Mouse (Mus musculus) stomach, postnatal 0 days (tissue): ENCODE data around the gene Sptbn1. TPM values are rescaled to one million over a fixed set of nuclear protein-coding genes. Genes with fewer than 3 reads are reported as not detected.

Source experiments
- ATAC-seq: fragments of 200-750 bp; cut with Nextera tagmentation; 2 replicates; pipeline ENCODE4 v1.8.0; 2017; ENCODE audit not compliant: low FRiP score, low TSS enrichment
- DNase-seq: peaks from one replicate; pipeline ENCODE4 v3.0.0-alpha.2; 2016; ENCODE audit warnings: low spot score
- H3K27ac ChIP-seq: fragments of 300-500 bp; sonication (generic); replicated peaks from 2 replicates; pipeline ENCODE4 v1.5.1; 2014; ENCODE audit warnings: mild to moderate bottlenecking, control low read depth
- H3K27me3 ChIP-seq: fragments of 300-500 bp; sonication (generic); 2 replicates; pipeline ENCODE4 v1.6.1; 2014; ENCODE audit warnings: low read length; ENCODE audit not compliant: control insufficient read depth, insufficient read depth
- H3K36me3 ChIP-seq: fragments of 300-500 bp; sonication (generic); 2 replicates; pipeline ENCODE4 v1.6.1; 2014; ENCODE audit warnings: low read length, mixed read lengths; ENCODE audit not compliant: control insufficient read depth, insufficient read depth
- H3K4me1 ChIP-seq: fragments of 300-500 bp; sonication (generic); replicated peaks from 2 replicates; pipeline ENCODE4 v1.6.1; 2014; ENCODE audit warnings: antibody characterized with exemption; ENCODE audit not compliant: control insufficient read depth, insufficient read depth
- H3K4me2 ChIP-seq: fragments of 300-500 bp; sonication (generic); replicated peaks from 2 replicates; pipeline ENCODE4 v1.6.1; 2014; ENCODE audit warnings: low read depth, mild to moderate bottlenecking, control low read depth, moderate library complexity
- H3K4me3 ChIP-seq: fragments of 300-500 bp; sonication (generic); 2 replicates; pipeline ENCODE4 v1.5.1; 2014; ENCODE audit warnings: low read depth, low read length, control low read depth
- H3K9ac ChIP-seq: fragments of 300-500 bp; sonication (generic); 2 replicates; pipeline ENCODE4 v1.6.1; 2014; ENCODE audit warnings: mild to moderate bottlenecking, low read length, control low read depth, mixed read lengths
- H3K9me3 ChIP-seq: fragments of 300-500 bp; sonication (generic); 2 replicates; pipeline ENCODE4 v1.6.1; 2016; ENCODE audit warnings: low read length; ENCODE audit not compliant: control insufficient read depth
- CTCF ChIP-seq: IDR thresholded peaks from 2 replicates; pipeline ENCODE4 v1.5.1; 2016; ENCODE audit warnings: antibody characterized with exemption, low read depth, mild to moderate bottlenecking, moderate library complexity
- EP300 ChIP-seq: optimal IDR thresholded peaks from 2 replicates; pipeline ENCODE3; 2016; ENCODE audit warnings: antibody characterized with exemption
- WGBS: fragments of 180-500 bp; shearing (Covaris S2); extraction: QIAGEN DNeasy Blood & Tissue Kit; methylation state at CpG from one replicate; pipeline ENCODE4 v1.1.7; 2014; 5-methylcytosine and 5-hydroxymethylcytosine counted together
- polyA plus RNA-seq: library from polyadenylated mRNA; unstranded; fragments of >200 nt; fragmentation: Nextera tagmentation; extraction: Ambion mirVana; gene quantifications from 2 replicates; pipeline ENCODE4 v1.2.1, GENCODE M21; 2015

Gene Sptbn1
- polyA plus RNA-seq, 1 experiment from 2014 or later, result 57.2 TPM

DNA sequence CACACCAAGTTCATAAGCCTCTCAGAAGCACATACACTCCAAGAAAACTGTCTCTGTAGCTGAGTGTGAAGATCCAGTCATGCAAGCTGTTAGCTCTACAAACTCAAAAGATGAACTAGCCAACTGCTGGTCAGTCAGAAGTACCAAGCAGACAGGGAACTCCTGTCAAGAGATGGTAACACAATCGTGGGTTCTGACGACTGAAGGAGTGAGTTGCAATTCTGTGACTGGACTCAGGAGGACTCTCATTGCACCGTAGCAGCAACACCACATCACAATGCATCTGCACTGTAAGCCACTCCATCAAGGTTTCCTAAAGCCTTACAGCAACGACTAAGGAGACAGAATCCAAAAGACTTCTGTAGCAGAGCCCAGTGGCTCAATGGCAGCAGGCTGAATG is 104.9 kb downstream of the Sptbn1 start:
- ATAC-seq (no peak), DNase-seq (no peak)
- Histone ChIP-seq H3K9me3 (no peaks in the 10 kb centered on the region), H3K9ac (no peak overlapping the region), H3K4me2 (no peak overlapping the region), H3K27me3 (no peaks in the 10 kb centered on the region), H3K4me1 (peaks cover 7% of the 10 kb centered on the region), H3K36me3 (no peaks in the 10 kb centered on the region; the same call in 1 of the 2 replicates), H3K27ac (no peak overlapping the region), H3K4me3 (no peak overlapping the region)
- TF ChIP-seq EP300, result no peak
- TF ChIP-seq CTCF, result no peak
- 72% methylated on average over 4 of the region's 4 CpGs for WGBS

DNA sequence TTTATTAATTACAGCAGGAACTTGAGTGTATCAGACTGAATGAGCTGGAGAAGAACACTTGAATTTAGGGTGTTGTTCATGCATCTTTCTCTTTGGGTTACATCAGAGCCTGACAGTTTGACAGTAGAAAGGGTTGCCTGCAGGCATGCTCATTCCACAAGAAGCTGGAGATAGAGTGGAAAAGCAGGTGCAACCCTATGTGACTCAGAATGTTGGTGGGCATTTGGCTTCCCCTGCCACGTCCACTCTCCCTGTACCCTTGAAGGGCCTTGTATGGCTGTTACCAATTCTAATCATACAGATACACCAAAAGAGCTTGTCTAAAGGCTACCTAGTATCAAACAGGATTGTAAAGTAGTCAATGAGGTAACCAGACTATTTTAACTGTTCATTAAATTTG is 106.2 kb downstream of the Sptbn1 start:
- Histone ChIP-seq H3K4me1 (peaks cover 7% of the 10 kb centered on the region), H3K9ac (no peak overlapping the region), H3K9me3 (no peaks in the 10 kb centered on the region), H3K27ac (peak overlapping the region; percentile 69), H3K4me3 (no peak overlapping the region), H3K27me3 (no peaks in the 10 kb centered on the region), H3K36me3 (no peaks in the 10 kb centered on the region; the same call in 1 of the 2 replicates), H3K4me2 (no peak overlapping the region)
- TF ChIP-seq EP300, result no peak
- no peak for TF ChIP-seq CTCF
- DNase-seq (no peak), ATAC-seq (no peak)
- WGBS, result 82% methylated on average over 1 of the region's 1 CpGs

DNA sequence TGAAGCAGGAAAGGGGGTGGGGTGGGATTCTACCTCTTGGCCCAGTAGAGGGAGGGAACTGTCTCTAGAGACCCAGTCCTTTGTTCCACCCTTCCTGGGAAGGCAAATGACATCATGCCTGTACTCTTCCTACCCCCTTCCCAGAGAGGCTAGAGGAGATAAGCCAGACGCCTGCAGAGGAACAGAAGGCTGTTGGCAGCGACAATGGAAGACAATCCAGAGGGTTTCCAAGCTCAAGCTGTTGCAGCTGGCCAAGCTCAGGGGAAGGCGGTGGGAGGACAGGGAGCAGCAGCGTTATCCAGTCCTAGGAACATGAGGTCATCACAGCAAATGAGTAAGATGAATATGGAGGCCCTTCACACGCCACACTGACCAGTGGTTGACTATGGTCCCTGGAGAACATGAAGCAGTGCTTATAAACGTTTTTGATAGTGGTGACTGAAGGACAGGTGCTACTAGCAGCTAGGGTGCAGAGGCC is 106.8 kb downstream of the Sptbn1 start:
- H3K36me3 ChIP-seq, result no peaks in the 10 kb centered on the region; the same call in 1 of the 2 replicates
- ATAC-seq, result peak; percentile 94
- no peaks in the 10 kb centered on the region for H3K27me3 ChIP-seq
- no peak overlapping the region for H3K4me2 ChIP-seq
- peak; percentile 53 for DNase-seq
- peak overlapping the region; percentile 69 for H3K27ac ChIP-seq
- WGBS, result 16% methylated on average over 6 of the region's 6 CpGs
- peaks cover 7% of the 10 kb centered on the region for H3K4me1 ChIP-seq
- no peak overlapping the region for H3K9ac ChIP-seq
- TF ChIP-seq EP300, result peak; percentile 86
- TF ChIP-seq CTCF, result peak; percentile 12; the same call in 1 of the 2 replicates
- H3K9me3 ChIP-seq, result no peaks in the 10 kb centered on the region
- H3K4me3 ChIP-seq, result no peak overlapping the region

DNA sequence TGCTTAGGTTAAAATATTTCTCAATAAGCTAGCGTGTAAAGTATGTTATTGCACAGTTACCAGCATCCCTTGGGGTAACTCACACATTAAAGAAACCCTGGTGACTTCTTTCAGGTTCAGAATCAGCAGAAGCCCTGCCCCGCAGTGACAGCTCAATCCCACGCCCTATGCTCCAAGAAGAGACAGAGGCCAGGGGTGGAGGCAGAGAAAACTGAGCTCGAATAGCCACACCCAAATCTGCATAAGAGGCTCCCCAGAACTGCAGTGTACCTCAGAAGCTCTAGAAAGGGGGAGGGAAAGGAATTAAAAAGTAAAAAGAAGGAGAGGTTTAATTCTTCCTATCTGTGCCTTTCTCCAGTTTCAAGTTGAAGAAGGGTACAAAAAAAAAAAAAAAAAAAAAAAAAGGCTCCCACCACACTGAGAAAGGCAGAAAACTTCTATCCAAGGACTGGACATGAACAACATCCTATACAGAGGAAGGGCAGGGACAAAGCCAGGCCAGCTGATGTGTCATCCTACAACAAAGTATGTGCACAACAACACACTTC is 107.3 kb downstream of the Sptbn1 start:
- Histone ChIP-seq H3K9me3 (no peaks in the 10 kb centered on the region), H3K4me2 (no peak overlapping the region), H3K27ac (peak overlapping the region; percentile 69), H3K9ac (no peak overlapping the region), H3K27me3 (no peaks in the 10 kb centered on the region), H3K4me3 (no peak overlapping the region), H3K36me3 (no peaks in the 10 kb centered on the region; the same call in 1 of the 2 replicates), H3K4me1 (peaks cover 7% of the 10 kb centered on the region)
- 53% methylated on average over 4 of the region's 4 CpGs for WGBS
- DNase-seq (no peak), ATAC-seq (no peak)
- TF ChIP-seq EP300 (no peak), CTCF (no peak)

DNA sequence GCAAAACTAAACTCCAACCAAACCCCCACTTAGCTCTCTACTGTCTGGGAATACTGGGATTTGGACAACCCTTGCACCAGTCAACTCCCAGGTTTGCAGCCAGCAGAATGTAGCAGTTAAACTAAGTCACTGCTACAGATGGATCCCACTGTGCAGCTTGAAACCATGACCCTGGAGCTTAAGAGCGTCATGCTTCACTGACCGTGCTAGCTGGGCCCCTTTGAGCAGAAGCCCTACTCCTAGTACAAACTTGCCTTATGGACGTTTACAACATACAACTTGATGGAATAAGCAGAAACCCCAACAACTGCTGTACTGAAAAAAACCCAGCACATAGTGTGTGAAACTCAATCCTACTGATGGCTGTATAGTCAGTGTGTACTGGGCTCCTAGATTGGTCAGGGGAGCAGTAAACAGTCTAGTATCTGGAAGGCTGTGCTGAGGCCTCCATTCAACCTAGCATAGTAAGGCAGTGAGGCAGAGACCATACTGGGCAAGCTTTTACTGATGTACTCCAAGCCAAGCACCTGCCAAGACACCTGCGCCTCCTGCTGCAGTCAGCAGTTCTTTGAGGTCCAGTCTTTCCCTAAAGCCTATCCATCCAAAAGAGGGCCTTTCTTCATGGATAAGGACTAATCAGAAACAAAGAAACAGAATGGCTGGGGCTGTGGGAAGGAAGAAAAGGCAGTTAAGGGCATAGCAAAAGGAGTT is 108.3 kb downstream of the Sptbn1 start:
- no peak overlapping the region for H3K4me2 ChIP-seq
- peaks cover 7% of the 10 kb centered on the region for H3K4me1 ChIP-seq
- H3K27me3 ChIP-seq, result no peaks in the 10 kb centered on the region
- no peak overlapping the region for H3K9ac ChIP-seq
- DNase-seq, result no peak
- 78% methylated on average over 4 of the region's 4 CpGs for WGBS
- TF ChIP-seq EP300, result no peak
- TF ChIP-seq CTCF, result no peak
- H3K9me3 ChIP-seq, result no peaks in the 10 kb centered on the region
- ATAC-seq, result no peak
- no peak overlapping the region for H3K27ac ChIP-seq
- H3K4me3 ChIP-seq, result no peak overlapping the region
- H3K36me3 ChIP-seq, result no peaks in the 10 kb centered on the region; the same call in 1 of the 2 replicates

DNA sequence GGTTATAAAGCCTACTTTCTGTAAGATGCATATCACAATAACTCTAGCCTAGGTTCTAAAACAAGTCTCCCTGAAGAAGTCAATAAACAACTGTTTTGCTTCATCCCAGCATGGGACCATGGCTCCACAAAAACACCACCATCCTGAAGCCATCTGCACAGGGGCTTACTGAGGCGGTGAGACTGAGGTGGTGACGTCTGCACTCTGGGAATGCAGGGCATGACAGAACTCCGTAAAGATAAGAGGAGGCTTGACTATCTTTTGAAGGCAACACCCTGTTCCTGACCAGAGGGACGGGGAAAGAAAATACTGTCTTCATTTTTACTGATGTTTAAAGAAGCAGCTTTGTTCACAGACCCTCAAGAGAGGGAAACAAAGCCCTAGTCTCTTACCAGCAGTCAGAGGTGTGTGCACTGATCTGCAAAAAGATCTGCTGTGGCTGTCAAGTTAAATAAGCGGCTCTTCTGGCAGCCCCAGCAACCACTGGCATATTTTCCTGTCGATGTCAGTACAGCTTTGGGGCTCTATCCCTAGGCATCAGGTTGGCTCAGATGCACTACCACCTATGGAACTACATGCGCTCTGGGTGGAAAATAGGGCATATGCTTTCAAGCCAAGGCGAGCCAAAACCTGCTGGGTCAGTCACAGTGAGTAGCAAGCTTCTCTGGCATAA is 109.8 kb downstream of the Sptbn1 start:
- Histone ChIP-seq H3K4me3 (no peak overlapping the region), H3K36me3 (no peaks in the 10 kb centered on the region; the same call in 1 of the 2 replicates), H3K4me2 (no peak overlapping the region), H3K4me1 (peaks cover 7% of the 10 kb centered on the region), H3K9ac (no peak overlapping the region), H3K9me3 (no peaks in the 10 kb centered on the region), H3K27me3 (no peaks in the 10 kb centered on the region), H3K27ac (no peak overlapping the region)
- no peak for ATAC-seq
- TF ChIP-seq CTCF (no peak), EP300 (no peak)
- no peak for DNase-seq
- 45% methylated on average over 8 of the region's 8 CpGs for WGBS
